Mouse (Mus musculus) neural tube, embryonic 11.5 days (tissue): ENCODE results near the gene Gm12569. TPM values are rescaled to one million over a fixed set of nuclear protein-coding genes. Genes with fewer than 3 reads are reported as not detected.

Experiments
- ATAC-seq: fragments of 200-750 bp; cut with Nextera tagmentation; 2 replicates; pipeline ENCODE4 v1.8.0; 2017; ENCODE audit warnings: moderate number of reproducible peaks, mild to moderate bottlenecking, moderate TSS enrichment, moderate library complexity; ENCODE audit not compliant: insufficient read depth, low FRiP score, low TSS enrichment
- DNase-seq: peaks from one replicate; pipeline ENCODE4 v3.0.0-alpha.2; 2015; ENCODE audit warnings: low spot score
- H3K27ac ChIP-seq: fragments of 300-500 bp; sonication (generic); 2 replicates; pipeline ENCODE4 v1.5.1; 2014; ENCODE audit warnings: low read depth, mild to moderate bottlenecking, low read length
- H3K27me3 ChIP-seq: fragments of 300-500 bp; sonication (generic); 2 replicates; pipeline ENCODE4 v1.6.1; 2014; ENCODE audit warnings: mild to moderate bottlenecking, low read length, mixed read lengths; ENCODE audit not compliant: control insufficient read depth, insufficient read depth
- H3K36me3 ChIP-seq: fragments of 300-500 bp; sonication (generic); 2 replicates; pipeline ENCODE4 v1.6.1; 2014; ENCODE audit warnings: mild to moderate bottlenecking, low read length, moderate library complexity, mixed read lengths; ENCODE audit not compliant: control insufficient read depth, insufficient read depth
- H3K4me1 ChIP-seq: fragments of 300-500 bp; sonication (generic); 2 replicates; pipeline ENCODE4 v1.6.1; 2014; ENCODE audit warnings: low read length, mixed read lengths; ENCODE audit not compliant: control insufficient read depth, insufficient read depth
- H3K4me2 ChIP-seq: fragments of 300-500 bp; sonication (generic); 2 replicates; pipeline ENCODE4 v1.6.1; 2014; ENCODE audit warnings: low read depth, mild to moderate bottlenecking, moderate library complexity
- H3K4me3 ChIP-seq: fragments of 300-500 bp; sonication (generic); 2 replicates; pipeline ENCODE4 v1.5.1; 2014; ENCODE audit warnings: low read depth, low read length
- H3K9ac ChIP-seq: fragments of 300-500 bp; sonication (generic); 2 replicates; pipeline ENCODE4 v1.6.1; 2014; ENCODE audit warnings: mild to moderate bottlenecking, low read length
- H3K9me3 ChIP-seq: fragments of 300-500 bp; sonication (generic); 2 replicates; pipeline ENCODE4 v1.6.1; 2016; ENCODE audit warnings: low read length; ENCODE audit not compliant: control insufficient read depth
- WGBS: fragments of 180-500 bp; shearing (Covaris S2); extraction: QIAGEN DNeasy Blood & Tissue Kit; methylation state at CpG from one replicate; pipeline ENCODE4 v1.1.7; 2014; 5-methylcytosine and 5-hydroxymethylcytosine counted together
- polyA plus RNA-seq: library from polyadenylated mRNA; unstranded; fragments of >200 nt; fragmentation: Nextera tagmentation; extraction: Ambion mirVana; gene quantifications from 2 replicates; pipeline ENCODE4 v1.2.1, GENCODE M21; 2014

Gene Gm12569
- polyA plus RNA-seq, 1 experiment from 2014 or later = not detected

DNA sequence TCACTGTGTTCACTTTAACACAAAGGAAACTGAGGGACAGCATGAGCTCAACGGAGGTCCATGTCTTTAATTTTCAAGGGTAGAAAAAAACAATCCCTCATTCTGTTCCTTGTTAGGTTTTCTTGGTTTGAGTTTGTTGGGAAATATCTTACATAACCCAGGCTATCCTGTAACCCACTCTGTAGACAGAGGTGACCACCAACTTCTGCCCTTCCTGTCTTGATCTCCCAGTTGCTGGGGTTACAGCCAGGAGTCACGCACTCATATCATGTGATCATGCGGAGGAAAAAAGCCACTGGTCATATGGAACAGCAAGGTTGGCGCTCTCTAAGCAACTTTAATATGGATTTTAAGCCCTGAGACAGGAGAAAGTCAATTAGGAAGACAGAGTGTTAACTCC is 36.7 kb downstream of the Gm12569 start:
- no peak for ATAC-seq
- 91% methylated on average over 4 of the region's 4 CpGs for WGBS

DNA sequence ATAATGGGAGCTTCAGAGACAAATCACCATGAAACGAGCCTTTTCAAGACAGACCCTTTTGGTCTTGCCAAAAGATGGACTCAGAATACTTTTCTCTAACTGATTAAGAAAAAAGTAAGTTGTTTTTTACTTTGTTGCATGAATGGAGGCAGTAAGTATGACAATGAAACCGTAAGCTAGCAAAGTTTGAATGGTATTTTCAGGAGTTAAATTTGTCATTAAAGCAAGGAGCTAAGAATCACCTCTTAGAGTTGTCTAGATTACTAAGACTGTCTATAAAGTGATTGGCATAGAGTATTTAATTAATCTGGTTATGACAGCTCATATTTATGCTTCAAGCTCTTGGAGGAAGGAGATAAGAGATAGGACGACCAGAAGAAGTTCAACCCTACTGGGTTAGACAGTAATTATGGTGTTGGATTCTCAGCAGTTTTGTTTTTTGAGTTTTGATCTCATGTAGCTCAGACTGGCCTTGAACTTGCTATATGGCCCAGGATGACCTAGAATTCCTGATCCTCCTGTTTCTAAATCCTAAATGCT is 41.5 kb downstream of the Gm12569 start, which contains the start of gene Clk4:
TSS of gene Clk4 (plus strand) at position 51 of the 540 bp plus-strand sequence.
- WGBS = 82% methylated on average over 3 of the region's 3 CpGs
- H3K4me1 ChIP-seq = peaks cover 6% of the 10 kb centered on the region
- DNase-seq = no peak
- H3K9me3 ChIP-seq = no peaks in the 10 kb centered on the region
- peak within 1 kb of the TSS; percentile 97 for H3K9ac ChIP-seq
- H3K36me3 ChIP-seq = no peaks in the 10 kb centered on the region
- no peaks in the 10 kb centered on the region for H3K27me3 ChIP-seq
- H3K27ac ChIP-seq = peak within 1 kb of the TSS; percentile 64; the same call in 1 of the 2 replicates
- no peak for ATAC-seq
- H3K4me3 ChIP-seq = peak within 1 kb of the TSS; percentile 74
- H3K4me2 ChIP-seq = peak within 1 kb of the TSS; percentile 74

More for the DNA sequence above, 36.7 kb downstream of the Gm12569 start:
- H3K4me1 ChIP-seq = no peaks in the 10 kb centered on the region
- H3K9me3 ChIP-seq = no peaks in the 10 kb centered on the region
- no peak overlapping the region for H3K4me3 ChIP-seq
- H3K27ac ChIP-seq = no peak overlapping the region
- H3K4me2 ChIP-seq = no peak overlapping the region
- H3K27me3 ChIP-seq = no peaks in the 10 kb centered on the region
- no peak for DNase-seq
- no peaks in the 10 kb centered on the region for H3K36me3 ChIP-seq
- no peak overlapping the region for H3K9ac ChIP-seq

DNA sequence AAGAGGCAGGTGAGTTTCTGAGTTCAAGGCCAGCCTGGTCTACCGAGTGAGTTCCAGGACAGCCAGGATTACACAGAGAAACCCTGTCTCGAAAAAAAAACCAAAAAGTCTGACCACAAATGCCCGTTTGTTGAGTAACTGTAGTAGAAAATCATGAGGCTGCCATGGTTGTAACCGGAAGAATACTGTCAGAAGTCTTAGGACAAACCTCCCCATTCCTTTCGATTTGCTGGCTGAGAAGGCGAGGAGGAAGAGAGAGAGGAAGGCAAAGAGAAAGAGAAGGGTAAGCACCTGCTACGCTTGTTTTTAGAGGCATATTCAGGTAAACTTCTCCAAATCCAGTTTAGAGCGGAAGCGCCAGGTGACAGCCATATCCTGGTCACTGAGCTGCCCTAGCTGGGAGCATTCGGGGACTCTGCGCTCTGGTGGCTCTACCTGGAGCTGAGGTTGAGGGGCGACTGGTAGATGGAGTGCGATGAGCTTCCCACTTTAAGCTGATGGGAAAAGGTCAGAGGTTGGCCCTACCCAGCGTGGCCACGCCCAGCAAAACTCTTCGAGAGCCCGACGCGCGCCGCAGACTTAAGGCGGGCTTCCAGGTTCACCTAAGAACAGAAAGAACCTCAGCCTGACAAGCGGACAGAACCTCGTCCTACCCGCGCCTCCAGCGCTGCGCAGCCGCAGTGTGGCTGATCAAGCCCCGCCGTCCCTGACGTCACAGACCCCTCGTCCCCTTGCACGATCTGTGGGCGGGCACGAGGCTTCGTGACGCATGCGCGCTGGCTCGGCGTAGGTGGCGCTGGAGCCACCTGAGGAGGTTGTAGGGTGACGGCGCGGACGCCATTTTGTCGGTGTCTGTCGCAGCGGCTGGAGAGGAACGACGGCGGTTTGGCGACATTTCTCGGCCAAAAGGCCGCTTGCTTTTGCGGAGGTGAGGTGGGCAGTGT is 42.3 kb downstream of the Gm12569 start, which contains the start of gene BC049762:
TSS of gene BC049762 (minus strand) at position 705 of the 944 bp plus-strand sequence.
- DNase-seq (peak; percentile 99), ATAC-seq (peak; percentile 95)
- H3K36me3 ChIP-seq = no peaks in the 10 kb centered on the region; the same call in 1 of the 2 replicates
- peak within 1 kb of the TSS; percentile 74 for H3K4me3 ChIP-seq
- peak within 1 kb of the TSS; percentile 87 for H3K27ac ChIP-seq
- peaks cover 6% of the 10 kb centered on the region for H3K4me1 ChIP-seq
- no peaks in the 10 kb centered on the region for H3K27me3 ChIP-seq
- H3K4me2 ChIP-seq = peak within 1 kb of the TSS; percentile 74
- no peaks in the 10 kb centered on the region for H3K9me3 ChIP-seq
- 9% methylated on average over 57 of the region's 57 CpGs for WGBS
- peak within 1 kb of the TSS; percentile 97 for H3K9ac ChIP-seq

DNA sequence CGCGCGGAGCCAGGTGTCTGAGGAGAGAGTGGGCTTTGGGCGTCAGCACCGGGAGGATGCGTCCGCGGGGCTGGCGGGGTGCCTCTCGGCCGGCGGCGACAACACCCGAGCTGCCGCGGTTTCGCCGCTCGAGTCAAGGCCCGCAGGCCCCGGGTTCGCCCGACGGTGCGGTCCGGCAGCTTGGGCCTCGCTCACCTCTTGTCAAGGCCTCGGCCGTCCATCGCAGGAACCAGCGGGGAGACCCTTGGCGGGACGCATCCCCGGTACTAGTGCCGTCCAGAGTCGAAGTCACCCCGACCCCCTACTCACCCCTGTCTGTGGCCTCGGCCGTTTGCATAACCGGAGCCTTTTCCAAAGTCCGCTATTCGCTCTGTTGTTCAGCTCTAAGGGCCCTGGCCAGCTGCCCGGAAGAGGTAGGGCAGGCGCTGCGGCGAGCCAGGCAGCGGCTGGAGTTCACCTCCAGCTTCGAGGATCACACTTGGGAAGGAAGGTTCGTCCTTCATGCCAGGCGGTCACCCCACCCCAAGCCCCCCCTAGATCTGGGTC is 43.1 kb downstream of the Gm12569 start:
- peak overlapping the region; percentile 87 for H3K27ac ChIP-seq
- no peaks in the 10 kb centered on the region for H3K9me3 ChIP-seq
- WGBS = under 1% methylated on average over 43 of the region's 50 CpGs
- peaks cover 6% of the 10 kb centered on the region for H3K4me1 ChIP-seq
- peak overlapping the region; percentile 74 for H3K4me3 ChIP-seq
- peak overlapping the region; percentile 74 for H3K4me2 ChIP-seq
- peak; percentile 46 for DNase-seq
- ATAC-seq = peak; percentile 64
- peak overlapping the region; percentile 97 for H3K9ac ChIP-seq
- H3K27me3 ChIP-seq = no peaks in the 10 kb centered on the region
- H3K36me3 ChIP-seq = no peaks in the 10 kb centered on the region; the same call in 1 of the 2 replicates

DNA sequence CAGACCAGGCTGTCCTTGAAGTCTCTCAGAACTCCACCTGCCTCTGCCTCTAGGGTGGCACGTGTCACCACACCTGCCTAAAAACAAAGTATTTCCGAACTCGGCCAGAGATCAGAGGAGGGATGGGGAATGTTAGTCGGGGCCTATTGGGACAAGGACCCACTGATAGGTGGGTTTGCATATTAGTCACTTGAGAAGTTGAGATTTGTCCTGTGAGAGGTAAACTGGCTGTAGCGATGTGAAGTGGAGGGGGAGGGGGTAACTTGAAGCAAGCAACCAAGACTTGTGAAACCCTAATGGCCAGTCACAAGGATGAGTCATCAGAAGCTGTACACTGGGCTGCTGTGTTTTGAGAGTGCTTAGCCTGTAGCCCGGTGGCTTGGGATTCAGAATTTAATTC is 44.1 kb downstream of the Gm12569 start:
- Histone ChIP-seq H3K4me2 (peak overlapping the region; percentile 74), H3K27me3 (no peaks in the 10 kb centered on the region), H3K9ac (0 out of 2 replicates have a peak overlapping the region, but pooled peaks have one; percentile 5), H3K9me3 (no peaks in the 10 kb centered on the region), H3K4me1 (peaks cover 6% of the 10 kb centered on the region), H3K36me3 (peaks cover 1% of the 10 kb centered on the region; the same call in 1 of the 2 replicates), H3K27ac (no peak overlapping the region), H3K4me3 (peak overlapping the region; percentile 74)
- DNase-seq (no peak), ATAC-seq (no peak)
- WGBS = 35% methylated on average over 6 of the region's 6 CpGs

DNA sequence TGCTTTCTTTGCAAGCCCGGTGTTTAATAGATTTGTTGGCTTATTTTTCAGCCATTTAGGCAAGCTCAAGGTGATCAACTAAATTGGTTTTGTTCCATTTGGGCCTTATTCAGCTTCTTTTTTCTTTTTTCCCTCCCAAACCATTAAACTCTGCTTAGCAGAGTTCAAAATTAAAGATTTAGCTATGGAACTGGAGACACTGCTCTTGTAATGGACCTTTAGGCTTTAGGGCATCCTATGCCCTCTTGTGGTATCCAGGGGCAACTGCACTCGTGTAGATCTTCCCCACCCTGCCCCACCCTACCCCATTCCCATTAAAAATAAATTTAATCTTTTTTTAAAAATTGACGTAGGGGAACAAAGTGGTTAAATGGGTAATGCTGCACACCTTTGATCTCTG is 45.1 kb downstream of the Gm12569 start:
- Histone ChIP-seq H3K36me3 (peaks cover 2% of the 10 kb centered on the region; the same call in 1 of the 2 replicates), H3K27me3 (no peaks in the 10 kb centered on the region), H3K4me2 (no peak overlapping the region; the same call in 1 of the 2 replicates), H3K9me3 (no peaks in the 10 kb centered on the region), H3K9ac (no peak overlapping the region), H3K27ac (no peak overlapping the region), H3K4me1 (peaks cover 6% of the 10 kb centered on the region), H3K4me3 (no peak overlapping the region)
- 59% methylated on average over 3 of the region's 3 CpGs for WGBS
- ATAC-seq (no peak), DNase-seq (peak; percentile 38)

DNA sequence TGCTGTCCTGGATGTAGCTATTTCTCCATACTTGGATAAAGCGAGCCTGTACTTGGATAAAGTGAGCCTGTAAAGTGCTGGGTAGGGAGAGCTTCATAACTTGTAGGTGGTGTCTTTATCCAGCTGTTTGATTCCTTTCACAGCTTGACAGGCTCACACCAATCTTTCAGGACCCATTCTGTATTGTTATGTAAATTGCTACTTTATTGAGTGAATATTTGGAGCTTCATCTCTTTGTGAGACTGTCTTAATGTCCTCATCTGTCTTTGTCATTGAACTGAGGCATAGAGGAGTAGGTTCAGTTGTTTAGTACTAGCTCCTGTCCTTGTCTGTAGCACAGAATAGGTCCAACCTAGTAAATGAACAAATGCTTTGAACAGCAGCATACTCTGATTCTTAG is 54.1 kb downstream of the Gm12569 start:
- no peaks in the 10 kb centered on the region for H3K9me3 ChIP-seq
- DNase-seq = no peak
- H3K9ac ChIP-seq = no peak overlapping the region
- no peak overlapping the region for H3K27ac ChIP-seq
- H3K4me3 ChIP-seq = no peak overlapping the region
- H3K4me1 ChIP-seq = no peaks in the 10 kb centered on the region
- WGBS = 77% methylated on average over 1 of the region's 1 CpGs
- H3K27me3 ChIP-seq = no peaks in the 10 kb centered on the region
- no peak for ATAC-seq
- peaks cover 8% of the 10 kb centered on the region for H3K36me3 ChIP-seq
- H3K4me2 ChIP-seq = no peak overlapping the region
